Mouse (Mus musculus): ENCODE results near the gene Prkn. TPM values are rescaled to one million over a fixed set of nuclear protein-coding genes. Genes with fewer than 3 reads are reported as not detected.

Prkn gene
- total and polyA plus RNA-seq, 2 experiments from 2014 or later: 9.0 to 9.4 TPM

DNA sequence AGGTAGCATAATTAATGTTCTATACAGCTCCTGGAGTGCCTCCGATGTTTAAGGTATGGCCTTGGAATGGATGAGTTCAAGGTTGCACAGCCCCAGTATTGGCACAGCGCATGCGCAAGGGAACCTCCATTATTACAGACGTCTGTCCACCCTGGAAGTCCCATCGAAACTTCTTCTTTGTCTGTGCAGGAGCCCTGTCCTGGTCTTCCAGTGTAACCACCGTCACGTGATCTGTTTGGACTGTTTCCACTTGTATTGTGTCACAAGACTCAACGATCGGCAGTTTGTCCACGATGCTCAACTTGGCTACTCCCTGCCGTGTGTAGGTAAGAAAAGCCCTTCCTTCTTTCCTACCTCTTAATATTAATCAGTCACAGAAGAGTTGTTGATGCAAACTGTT lies 794.9 kb downstream of the Prkn start:
- H3K4me1 ChIP-seq (ENCODE audit: insufficient read depth, low read length): no peaks in the 10 kb centered on the region
- H3K4me3 ChIP-seq (ENCODE audit: low read depth, low read length): no peak overlapping the region
- H3K4me2 ChIP-seq (ENCODE audit: low read depth, low read length, poor library complexity, severe bottlenecking): no peak overlapping the region
- no peak for DNase-seq (ENCODE audit: low spot score)
- H3K36me3 ChIP-seq (ENCODE audit: insufficient read depth, low read length): no peaks in the 10 kb centered on the region
- no peak for ATAC-seq (ENCODE audit: low FRiP score)
- WGBS: 94% methylated on average over 11 of the region's 11 CpGs
- TF ChIP-seq CTCF (IDR thresholded peaks at IDR 0.05): no peak
- H3K27me3 ChIP-seq (ENCODE audit: insufficient read depth, low read length): no peaks in the 10 kb centered on the region
- H3K27ac ChIP-seq (ENCODE audit: low read depth, low read length): no peak overlapping the region
- no peak overlapping the region for H3K9ac ChIP-seq (replicated peaks; ENCODE audit: low read length, poor library complexity, severe bottlenecking)
- no peaks in the 10 kb centered on the region for H3K9me3 ChIP-seq (ENCODE audit: low read length)

- no peak overlapping the region for H3K9ac ChIP-seq (replicated peaks; ENCODE audit: low read length, poor library complexity, severe bottlenecking)
- no peak for ATAC-seq (ENCODE audit: low FRiP score)
- DNase-seq (ENCODE audit: low spot score): no peak
- H3K36me3 ChIP-seq (ENCODE audit: insufficient read depth, low read length): no peaks in the 10 kb centered on the region
- no peaks in the 10 kb centered on the region for H3K27me3 ChIP-seq (ENCODE audit: insufficient read depth, low read length)
- H3K9me3 ChIP-seq (ENCODE audit: low read length): no peaks in the 10 kb centered on the region
- WGBS: 87% methylated on average over 10 of the region's 10 CpGs
- H3K4me2 ChIP-seq (ENCODE audit: low read depth, low read length, poor library complexity, severe bottlenecking): no peak overlapping the region
- H3K27ac ChIP-seq (ENCODE audit: low read depth, low read length): no peak overlapping the region
- no peaks in the 10 kb centered on the region for H3K4me1 ChIP-seq (ENCODE audit: insufficient read depth, low read length)
- H3K4me3 ChIP-seq (ENCODE audit: low read depth, low read length): no peak overlapping the region
- no peak for TF ChIP-seq CTCF (IDR thresholded peaks at IDR 0.05)
These were observed 797.5 kb downstream of the Prkn start for GRCm38 (mm10) chr17:11637642-11638041.

GRCm38 (mm10) chr17:11638451-11638850 lies 798.3 kb downstream of the Prkn start:
- WGBS: 69% methylated on average over 6 of the region's 6 CpGs
- H3K27ac ChIP-seq (ENCODE audit: low read depth, low read length): no peak overlapping the region
- H3K4me2 ChIP-seq (ENCODE audit: low read depth, low read length, poor library complexity, severe bottlenecking): no peak overlapping the region
- DNase-seq (ENCODE audit: low spot score) (no peak), ATAC-seq (ENCODE audit: low FRiP score) (no peak)
- H3K4me1 ChIP-seq (ENCODE audit: insufficient read depth, low read length): no peaks in the 10 kb centered on the region
- no peaks in the 10 kb centered on the region for H3K27me3 ChIP-seq (ENCODE audit: insufficient read depth, low read length)
- H3K9me3 ChIP-seq (ENCODE audit: low read length): no peaks in the 10 kb centered on the region
- no peaks in the 10 kb centered on the region for H3K36me3 ChIP-seq (ENCODE audit: insufficient read depth, low read length)
- TF ChIP-seq CTCF (IDR thresholded peaks at IDR 0.05): no peak
- H3K4me3 ChIP-seq (ENCODE audit: low read depth, low read length): no peak overlapping the region
- H3K9ac ChIP-seq (replicated peaks; ENCODE audit: low read length, poor library complexity, severe bottlenecking): no peak overlapping the region

- no peaks in the 10 kb centered on the region for H3K9me3 ChIP-seq (ENCODE audit: low read length)
- H3K27me3 ChIP-seq (ENCODE audit: insufficient read depth, low read length): no peaks in the 10 kb centered on the region
- no peak overlapping the region for H3K27ac ChIP-seq (ENCODE audit: low read depth, low read length)
- no peak for TF ChIP-seq CTCF (IDR thresholded peaks at IDR 0.05)
- ATAC-seq (ENCODE audit: low FRiP score): no peak
- no peaks in the 10 kb centered on the region for H3K36me3 ChIP-seq (ENCODE audit: insufficient read depth, low read length)
- no peak for DNase-seq (ENCODE audit: low spot score)
- WGBS: 53% methylated on average over 5 of the region's 5 CpGs
- H3K4me1 ChIP-seq (ENCODE audit: insufficient read depth, low read length): no peaks in the 10 kb centered on the region
- no peak overlapping the region for H3K9ac ChIP-seq (replicated peaks; ENCODE audit: low read length, poor library complexity, severe bottlenecking)
- no peak overlapping the region for H3K4me2 ChIP-seq (ENCODE audit: low read depth, low read length, poor library complexity, severe bottlenecking)
- H3K4me3 ChIP-seq (ENCODE audit: low read depth, low read length): no peak overlapping the region
These were observed 799.6 kb downstream of the Prkn start for GRCm38 (mm10) chr17:11639786-11640185.

GRCm38 (mm10) chr17:11642328-11642727 lies 802.1 kb downstream of the Prkn start:
- WGBS: 58% methylated on average over 1 of the region's 1 CpGs
- DNase-seq (ENCODE audit: low spot score) (no peak), ATAC-seq (ENCODE audit: low FRiP score) (no peak)

GRCm38 (mm10) chr17:11644016-11644415 lies 803.8 kb downstream of the Prkn start:
- Histone ChIP-seq H3K9me3 (ENCODE audit: low read length) (no peaks in the 10 kb centered on the region), H3K4me2 (ENCODE audit: low read depth, low read length, poor library complexity, severe bottlenecking) (no peak overlapping the region), H3K4me1 (ENCODE audit: insufficient read depth, low read length) (no peaks in the 10 kb centered on the region), H3K4me3 (ENCODE audit: low read depth, low read length) (no peak overlapping the region), H3K27me3 (ENCODE audit: insufficient read depth, low read length) (no peaks in the 10 kb centered on the region), H3K27ac (ENCODE audit: low read depth, low read length) (no peak overlapping the region), H3K9ac (replicated peaks; ENCODE audit: low read length, poor library complexity, severe bottlenecking) (no peak overlapping the region), H3K36me3 (ENCODE audit: insufficient read depth, low read length) (no peaks in the 10 kb centered on the region)
- DNase-seq (ENCODE audit: low spot score) (no peak), ATAC-seq (ENCODE audit: low FRiP score) (no peak)
- no peak for TF ChIP-seq CTCF (IDR thresholded peaks at IDR 0.05)
- 82% methylated on average over 4 of the region's 4 CpGs for WGBS

More at GRCm38 (mm10) chr17:11642328-11642727, 802.1 kb downstream of the Prkn start:
- Histone ChIP-seq H3K9me3 (ENCODE audit: low read length) (no peaks in the 10 kb centered on the region), H3K36me3 (ENCODE audit: insufficient read depth, low read length) (no peaks in the 10 kb centered on the region), H3K27me3 (ENCODE audit: insufficient read depth, low read length) (no peaks in the 10 kb centered on the region), H3K9ac (replicated peaks; ENCODE audit: low read length, poor library complexity, severe bottlenecking) (no peak overlapping the region), H3K4me2 (ENCODE audit: low read depth, low read length, poor library complexity, severe bottlenecking) (no peak overlapping the region), H3K4me1 (ENCODE audit: insufficient read depth, low read length) (no peaks in the 10 kb centered on the region), H3K4me3 (ENCODE audit: low read depth, low read length) (no peak overlapping the region), H3K27ac (ENCODE audit: low read depth, low read length) (no peak overlapping the region)
- no peak for TF ChIP-seq CTCF (IDR thresholded peaks at IDR 0.05)
